Mouse (Mus musculus): Measurements from ENCODE around the gene Clps. TPM values are rescaled to one million over a fixed set of nuclear protein-coding genes. Genes with fewer than 3 reads are reported as not detected.
A peak's percentile ranks its signal among the peaks of the same experiment; 100 is the strongest.

Gene Clps
- total and polyA plus RNA-seq, 2 experiments from 2014 or later, result not detected

- Histone ChIP-seq H3K9me3 (ENCODE audit: low read length) (no peaks in the 10 kb centered on the region), H3K36me3 (ENCODE audit: insufficient read depth, low read length) (no peaks in the 10 kb centered on the region), H3K4me1 (ENCODE audit: insufficient read depth, low read length) (no peaks in the 10 kb centered on the region), H3K27me3 (ENCODE audit: insufficient read depth, low read length) (0 out of 2 replicates have a peak, but pooled peaks cover 7% of the 10 kb centered on the region), H3K4me2 (ENCODE audit: low read depth, low read length, poor library complexity, severe bottlenecking) (no peak overlapping the region), H3K27ac (ENCODE audit: low read depth, low read length) (no peak overlapping the region), H3K9ac (replicated peaks; ENCODE audit: low read length, poor library complexity, severe bottlenecking) (no peak overlapping the region), H3K4me3 (ENCODE audit: low read depth, low read length) (no peak overlapping the region)
- TF ChIP-seq CTCF (IDR thresholded peaks at IDR 0.05), result no peak
- ATAC-seq (ENCODE audit: low FRiP score) (no peak), DNase-seq (ENCODE audit: low spot score) (no peak)
- WGBS, result 36% methylated on average over 9 of the region's 9 CpGs
Observed at GRCm38 (mm10) chr17:28511616-28512541, 48.7 kb downstream of the Clps start.

GRCm38 (mm10) chr17:28510445-28511342 is 49.9 kb downstream of the Clps start:
- H3K4me1 ChIP-seq (ENCODE audit: insufficient read depth, low read length), result no peaks in the 10 kb centered on the region
- H3K9me3 ChIP-seq (ENCODE audit: low read length), result no peaks in the 10 kb centered on the region
- no peak for TF ChIP-seq CTCF (IDR thresholded peaks at IDR 0.05)
- no peaks in the 10 kb centered on the region for H3K36me3 ChIP-seq (ENCODE audit: insufficient read depth, low read length)
- H3K9ac ChIP-seq (replicated peaks; ENCODE audit: low read length, poor library complexity, severe bottlenecking), result no peak overlapping the region
- no peak overlapping the region for H3K4me3 ChIP-seq (ENCODE audit: low read depth, low read length)
- H3K27me3 ChIP-seq (ENCODE audit: insufficient read depth, low read length), result 0 out of 2 replicates have a peak, but pooled peaks cover 7% of the 10 kb centered on the region
- no peak for ATAC-seq (ENCODE audit: low FRiP score)
- WGBS, result 8% methylated on average over 28 of the region's 28 CpGs
- H3K27ac ChIP-seq (ENCODE audit: low read depth, low read length), result no peak overlapping the region
- H3K4me2 ChIP-seq (ENCODE audit: low read depth, low read length, poor library complexity, severe bottlenecking), result peak overlapping the region; percentile 22; the same call in 1 of the 2 replicates
- DNase-seq (ENCODE audit: low spot score), result no peak

Small RNA genes lying within 50 kb of the gene (microRNA-seq; reads per million reads assigned to microRNA genes)
- gene Gm25195 (ENCODE audit: borderline number of aligned reads) (not detected), gene Mir6969 (ENCODE audit: borderline number of aligned reads) (not detected)

Other genes starting within 250 kb of the Clps start
- 33.4 and 33.6 TPM in 2 replicates for gene Fance, start 247.2 kb downstream of the Clps start, total RNA-seq (2014; rRNA removed)
- gene Fance, start 247.2 kb downstream of the Clps start, polyA plus RNA-seq (2015; fragmentation: Nextera tagmentation; extraction: Ambion mirVana), result 26.1 and 28.6 TPM in 2 replicates
- 810 and 1,016 TPM in 2 replicates for gene Rpl10a, start 232.3 kb downstream of the Clps start, total RNA-seq (2014; rRNA removed)
- gene Rpl10a, start 232.3 kb downstream of the Clps start, polyA plus RNA-seq (2015; fragmentation: Nextera tagmentation; extraction: Ambion mirVana), result 347 and 365 TPM in 2 replicates
- gene Tead3, start 209.9 kb downstream of the Clps start, total RNA-seq (2014; rRNA removed), result 4.8 and 5.4 TPM in 2 replicates
- 1.2 and 1.3 TPM in 2 replicates for gene Tead3, start 209.9 kb downstream of the Clps start, polyA plus RNA-seq (2015; fragmentation: Nextera tagmentation; extraction: Ambion mirVana)
- 0.80 and 1.0 TPM in 2 replicates for gene Tulp1, start 195.5 kb downstream of the Clps start, total RNA-seq (2014; rRNA removed)
- 1.1 TPM in 2 replicates for gene Tulp1, start 195.5 kb downstream of the Clps start, polyA plus RNA-seq (2015; fragmentation: Nextera tagmentation; extraction: Ambion mirVana)
- 29.9 and 31.9 TPM in 2 replicates for gene Fkbp5, start 43.2 kb downstream of the Clps start, total RNA-seq (2014; rRNA removed)
- 19.9 and 22.5 TPM in 2 replicates for gene Fkbp5, start 43.2 kb downstream of the Clps start, polyA plus RNA-seq (2015; fragmentation: Nextera tagmentation; extraction: Ambion mirVana)
- gene Armc12, start 30.0 kb downstream of the Clps start, total RNA-seq (2014; rRNA removed), result not detected in 2 replicates
- not detected in 2 replicates for gene Armc12, start 30.0 kb downstream of the Clps start, polyA plus RNA-seq (2015; fragmentation: Nextera tagmentation; extraction: Ambion mirVana)
- gene Clpsl2, start 11.4 kb downstream of the Clps start, total RNA-seq (2014; rRNA removed), result not detected in 2 replicates
- gene Clpsl2, start 11.4 kb downstream of the Clps start, polyA plus RNA-seq (2015; fragmentation: Nextera tagmentation; extraction: Ambion mirVana), result not detected in 2 replicates
- 22.8 and 28.6 TPM in 2 replicates for gene Lhfpl5, start 14.9 kb upstream of the Clps start, total RNA-seq (2014; rRNA removed)
- gene Lhfpl5, start 14.9 kb upstream of the Clps start, polyA plus RNA-seq (2015; fragmentation: Nextera tagmentation; extraction: Ambion mirVana), result 21.0 and 25.5 TPM in 2 replicates
- 58.1 and 67.5 TPM in 2 replicates for gene Srpk1, start 61.9 kb upstream of the Clps start, total RNA-seq (2014; rRNA removed)
- gene Srpk1, start 61.9 kb upstream of the Clps start, polyA plus RNA-seq (2015; fragmentation: Nextera tagmentation; extraction: Ambion mirVana), result 73.3 and 80.7 TPM in 2 replicates
- 1.1 and 4.4 TPM in 2 replicates for gene Slc26a8, start 129.5 kb upstream of the Clps start, total RNA-seq (2014; rRNA removed)
- 1.7 and 1.8 TPM in 2 replicates for gene Slc26a8, start 129.5 kb upstream of the Clps start, polyA plus RNA-seq (2015; fragmentation: Nextera tagmentation; extraction: Ambion mirVana)
- 40.5 and 43.4 TPM in 2 replicates for gene Mapk14, start 130.6 kb upstream of the Clps start, total RNA-seq (2014; rRNA removed)
- gene Mapk14, start 130.6 kb upstream of the Clps start, polyA plus RNA-seq (2015; fragmentation: Nextera tagmentation; extraction: Ambion mirVana), result 16.3 and 19.0 TPM in 2 replicates
- 2.7 and 4.2 TPM in 2 replicates for gene AC170998.1, start 165.3 kb upstream of the Clps start, total RNA-seq (2014; rRNA removed)
- 1.8 and 3.2 TPM in 2 replicates for gene AC170998.1, start 165.3 kb upstream of the Clps start, polyA plus RNA-seq (2015; fragmentation: Nextera tagmentation; extraction: Ambion mirVana)
- gene Mapk13, start 208.5 kb upstream of the Clps start, total RNA-seq (2014; rRNA removed), result 0.66 and 1.5 TPM in 2 replicates
- gene Mapk13, start 208.5 kb upstream of the Clps start, polyA plus RNA-seq (2015; fragmentation: Nextera tagmentation; extraction: Ambion mirVana), result 1.0 and 1.1 TPM in 2 replicates
- 14.9 and 21.5 TPM in 2 replicates for gene Brpf3, start 240.3 kb upstream of the Clps start, total RNA-seq (2014; rRNA removed)
- gene Brpf3, start 240.3 kb upstream of the Clps start, polyA plus RNA-seq (2015; fragmentation: Nextera tagmentation; extraction: Ambion mirVana), result 3.5 and 4.9 TPM in 2 replicates